Mouse (Mus musculus) heart, embryonic 14.5 days (tissue): ENCODE data around the gene Efr3b. TPM values are rescaled to one million over a fixed set of nuclear protein-coding genes. Genes with fewer than 3 reads are reported as not detected.

Source experiments
- ATAC-seq: fragments of 200-750 bp; cut with Nextera tagmentation; 2 replicates; pipeline ENCODE4 v1.8.0; 2017; ENCODE audit warnings: low read depth, moderate TSS enrichment; ENCODE audit not compliant: insufficient number of reproducible peaks, insufficient read depth, low FRiP score
- H3K27ac ChIP-seq, 2 experiments: fragments of 200-500 bp in 1 of 2; fragments of 300-500 bp in 1 of 2; sonication (generic) in 1 of 2; replicated peaks in 1 of 2; 2 replicates each; pipeline ENCODE4 v1.5.1; 2012 to 2014; ENCODE audit warnings: low read depth in 2 of 2, low read length in 2 of 2, control low read depth in 1 of 2, mild to moderate bottlenecking in 1 of 2, mixed read lengths in 1 of 2; ENCODE audit not compliant: control insufficient read depth in 1 of 2, insufficient read depth in 1 of 2
- H3K27me3 ChIP-seq: fragments of 300-500 bp; sonication (generic); 2 replicates; pipeline ENCODE4 v1.6.1; 2014; ENCODE audit warnings: mild to moderate bottlenecking, low read length, control low read depth; ENCODE audit not compliant: control insufficient read depth, insufficient read depth
- H3K36me3 ChIP-seq: fragments of 300-500 bp; sonication (generic); 2 replicates; pipeline ENCODE4 v1.6.1; 2014; ENCODE audit warnings: mild to moderate bottlenecking, control low read depth, low read length, mixed read lengths; ENCODE audit not compliant: control insufficient read depth, insufficient read depth
- H3K4me1 ChIP-seq, 2 experiments: fragments of 200-500 bp in 1 of 2; fragments of 300-500 bp in 1 of 2; sonication (generic) in 1 of 2; 2 replicates each; pipeline ENCODE4 v1.6.1; 2012 to 2014; ENCODE audit warnings: low read length in 2 of 2, control low read depth in 1 of 2, mixed read lengths in 1 of 2; ENCODE audit not compliant: control insufficient read depth in 2 of 2, insufficient read depth in 2 of 2
- H3K4me2 ChIP-seq: fragments of 300-500 bp; sonication (generic); 2 replicates; pipeline ENCODE4 v1.6.1; 2014; ENCODE audit warnings: mild to moderate bottlenecking, low read length
- H3K4me3 ChIP-seq, 2 experiments: fragments of 200-500 bp in 1 of 2; fragments of 300-500 bp in 1 of 2; sonication (generic) in 1 of 2; 2 replicates each; pipeline ENCODE4 v1.5.1; 2012 to 2014; ENCODE audit warnings: low read length in 2 of 2, mild to moderate bottlenecking in 2 of 2, control low read depth in 1 of 2, low read depth in 1 of 2, moderate library complexity in 1 of 2; ENCODE audit not compliant: control insufficient read depth in 1 of 2, insufficient read depth in 1 of 2
- H3K9ac ChIP-seq: fragments of 300-500 bp; sonication (generic); 2 replicates; pipeline ENCODE4 v1.6.1; 2014; ENCODE audit warnings: mild to moderate bottlenecking, low read length
- H3K9me3 ChIP-seq: fragments of 300-500 bp; sonication (generic); 2 replicates; pipeline ENCODE4 v1.6.1; 2016; ENCODE audit warnings: low read length, control low read depth; ENCODE audit not compliant: control insufficient read depth
- WGBS: fragments of 180-500 bp; shearing (Covaris S2); extraction: QIAGEN DNeasy Blood & Tissue Kit; methylation state at CpG from one replicate; pipeline ENCODE4 v1.1.7; 2014; 5-methylcytosine and 5-hydroxymethylcytosine counted together
- polyA plus RNA-seq: library from polyadenylated mRNA; unstranded; fragments of >200 nt; fragmentation: Nextera tagmentation; extraction: Ambion mirVana; gene quantifications from 2 replicates; pipeline ENCODE4 v1.2.1, GENCODE M21; 2014

Efr3b gene
- polyA plus RNA-seq, 1 experiment from 2014 or later = 4.4 TPM

GRCm38 (mm10) chr12:4015255-4015654 lies 23.5 kb downstream of the Efr3b start:
- H3K4me2 ChIP-seq = no peak overlapping the region
- H3K27me3 ChIP-seq = no peaks in the 10 kb centered on the region
- WGBS = 79% methylated on average over 7 of the region's 7 CpGs
- no peak overlapping the region for H3K9ac ChIP-seq
- H3K36me3 ChIP-seq = no peaks in the 10 kb centered on the region
- no peaks in the 10 kb centered on the region for H3K9me3 ChIP-seq
- no peak overlapping the region for H3K4me3 ChIP-seq
- ATAC-seq = no peak
- peaks cover 4 to 14% of the 10 kb centered on the region in 2 experiments; a peak in 3 of 4 replicates for H3K4me1 ChIP-seq
- H3K27ac ChIP-seq = no peak overlapping the region

DNA sequence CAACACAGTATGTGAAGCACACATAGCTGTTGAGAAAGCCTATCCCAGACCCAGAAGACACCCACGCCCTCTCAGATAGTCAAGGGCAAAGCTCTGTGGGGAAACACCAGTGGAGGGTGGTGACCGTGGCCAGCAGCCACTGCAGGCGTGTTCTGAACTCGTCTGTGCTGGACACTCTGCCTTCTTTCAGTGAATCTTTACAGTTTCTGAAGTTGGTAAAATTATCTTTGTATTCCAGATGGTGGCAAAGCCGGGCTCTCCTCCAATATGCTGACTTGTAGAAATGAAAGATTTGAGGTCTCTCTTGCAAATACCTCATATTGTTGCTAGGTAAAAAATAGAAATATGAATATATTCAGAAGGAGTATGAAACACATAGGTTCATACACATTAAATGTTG lies 27.0 kb downstream of the Efr3b start:
- no peak overlapping the region for H3K27ac ChIP-seq
- 83% methylated on average over 5 of the region's 5 CpGs for WGBS
- no peak overlapping the region for H3K4me3 ChIP-seq

DNA sequence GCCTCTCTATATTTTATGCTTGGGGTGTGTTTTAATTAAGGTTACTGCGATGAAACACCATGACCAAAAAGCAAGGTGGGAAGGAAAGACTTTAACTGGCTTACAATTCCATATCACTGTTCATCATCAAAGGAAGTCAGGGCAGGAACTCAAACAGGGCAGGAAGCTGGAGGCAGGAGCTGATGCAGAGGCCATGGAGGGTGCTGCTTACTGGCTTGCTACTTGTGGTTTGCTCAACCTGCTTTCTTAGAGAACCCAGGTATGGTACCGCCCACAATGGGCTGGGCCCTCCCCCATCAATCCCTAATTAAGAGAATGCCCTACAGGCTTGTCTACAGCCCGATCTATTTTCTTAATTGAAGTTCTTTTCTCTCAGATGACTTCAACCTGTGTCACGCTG lies 27.4 kb downstream of the Efr3b start:
- H3K4me1 ChIP-seq = peaks cover 22 to 40% of the 10 kb centered on the region in 2 experiments
- no peaks in the 10 kb centered on the region for H3K36me3 ChIP-seq
- no peak overlapping the region for H3K4me3 ChIP-seq
- 90% methylated on average over 4 of the region's 4 CpGs for WGBS
- H3K4me2 ChIP-seq = no peak overlapping the region
- H3K27ac ChIP-seq = no peak overlapping the region
- H3K27me3 ChIP-seq = no peaks in the 10 kb centered on the region
- H3K9ac ChIP-seq = no peak overlapping the region
- H3K9me3 ChIP-seq = no peaks in the 10 kb centered on the region
- no peak for ATAC-seq

More for the DNA sequence above, 27.0 kb downstream of the Efr3b start:
- peaks cover 18 to 38% of the 10 kb centered on the region in 2 experiments for H3K4me1 ChIP-seq
- no peak overlapping the region for H3K9ac ChIP-seq
- H3K27me3 ChIP-seq = no peaks in the 10 kb centered on the region
- H3K36me3 ChIP-seq = no peaks in the 10 kb centered on the region
- ATAC-seq = no peak
- H3K9me3 ChIP-seq = no peaks in the 10 kb centered on the region
- H3K4me2 ChIP-seq = no peak overlapping the region

DNA sequence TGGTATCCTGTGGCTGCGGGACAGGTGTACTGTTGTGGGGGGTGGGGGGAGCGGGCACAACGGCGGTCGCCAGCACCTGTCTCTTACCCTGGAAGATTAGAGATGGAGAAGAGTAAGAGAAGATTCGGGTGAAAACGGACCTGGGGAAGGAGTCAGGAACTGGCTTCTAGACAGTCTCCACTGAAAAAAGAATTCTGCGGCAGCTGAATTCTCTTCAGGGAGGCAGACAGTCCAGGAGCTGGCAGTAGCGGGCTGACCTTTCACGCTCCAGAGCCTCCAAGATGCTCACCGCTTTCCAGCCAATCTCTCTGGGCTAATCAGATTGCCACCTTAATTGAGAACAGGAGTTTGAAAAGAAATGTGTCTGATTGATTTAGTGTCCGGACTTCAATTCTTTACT lies 30.0 kb downstream of the Efr3b start:
- WGBS = 75% methylated on average over 12 of the region's 12 CpGs
- H3K4me1 ChIP-seq = peaks cover 24 to 39% of the 10 kb centered on the region in 2 experiments
- no peak for ATAC-seq
- H3K9me3 ChIP-seq = no peaks in the 10 kb centered on the region
- H3K36me3 ChIP-seq = no peaks in the 10 kb centered on the region
- no peak overlapping the region for H3K4me2 ChIP-seq
- no peaks in the 10 kb centered on the region for H3K27me3 ChIP-seq
- no peak overlapping the region for H3K4me3 ChIP-seq
- H3K27ac ChIP-seq = no peak overlapping the region
- no peak overlapping the region for H3K9ac ChIP-seq

DNA sequence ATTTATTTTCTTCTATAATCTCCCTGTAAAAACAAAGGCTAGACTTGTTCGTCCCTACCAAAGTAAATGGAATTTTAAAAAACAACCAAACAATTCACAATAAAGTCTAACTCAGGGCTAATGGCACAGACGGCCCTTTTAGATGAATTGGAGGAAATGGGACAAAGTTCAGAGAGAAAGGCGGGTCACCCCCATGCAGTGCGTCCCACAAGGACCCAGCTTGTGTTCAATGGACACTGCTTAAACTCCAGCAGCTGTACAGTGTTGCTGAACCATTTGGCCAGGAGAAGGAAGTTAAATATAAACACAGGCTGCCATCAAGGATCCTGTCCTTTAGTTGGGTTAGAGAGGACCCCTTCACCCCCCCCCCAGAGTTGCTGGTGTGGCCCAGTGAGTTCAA lies 30.9 kb downstream of the Efr3b start:
- peaks cover 24 to 39% of the 10 kb centered on the region in 2 experiments for H3K4me1 ChIP-seq
- H3K36me3 ChIP-seq = no peaks in the 10 kb centered on the region
- ATAC-seq = no peak
- H3K4me2 ChIP-seq = no peak overlapping the region
- WGBS = 67% methylated on average over 4 of the region's 4 CpGs
- no peak overlapping the region for H3K4me3 ChIP-seq
- no peak overlapping the region for H3K9ac ChIP-seq
- no peaks in the 10 kb centered on the region for H3K9me3 ChIP-seq
- H3K27me3 ChIP-seq = no peaks in the 10 kb centered on the region
- peak overlapping the region in 1 of 2 experiments; percentile 55; a peak in 1 of 4 replicates for H3K27ac ChIP-seq

- ATAC-seq = no peak
- Histone ChIP-seq H3K4me1 (peaks cover 24 to 39% of the 10 kb centered on the region in 2 experiments), H3K27me3 (no peaks in the 10 kb centered on the region), H3K4me2 (no peak overlapping the region), H3K9ac (no peak overlapping the region; the same call in 1 of the 2 replicates), H3K9me3 (no peaks in the 10 kb centered on the region), H3K4me3 (no peak overlapping the region), H3K36me3 (no peaks in the 10 kb centered on the region), H3K27ac (peak overlapping the region; percentile 39 to 55; a peak in 3 of 4 replicates)
- WGBS = 48% methylated on average over 4 of the region's 4 CpGs
Measured at GRCm38 (mm10) chr12:4007181-4007580, 31.5 kb downstream of the Efr3b start.

GRCm38 (mm10) chr12:4006079-4006478 lies 32.6 kb downstream of the Efr3b start:
- peaks cover 24 to 39% of the 10 kb centered on the region in 2 experiments for H3K4me1 ChIP-seq
- H3K27ac ChIP-seq = no peak overlapping the region
- no peak for ATAC-seq

GRCm38 (mm10) chr12:4004648-4005047 lies 34.1 kb downstream of the Efr3b start:
- no peak overlapping the region for H3K27ac ChIP-seq
- H3K27me3 ChIP-seq = no peaks in the 10 kb centered on the region
- no peak overlapping the region for H3K9ac ChIP-seq
- H3K4me3 ChIP-seq = no peak overlapping the region
- no peak for ATAC-seq
- no peaks in the 10 kb centered on the region for H3K9me3 ChIP-seq
- WGBS = 35% methylated on average over 6 of the region's 6 CpGs
- H3K4me1 ChIP-seq = peaks cover 23 to 29% of the 10 kb centered on the region in 2 experiments
- H3K36me3 ChIP-seq = 0 out of 2 replicates have a peak, but pooled peaks cover 3% of the 10 kb centered on the region
- H3K4me2 ChIP-seq = no peak overlapping the region

More at GRCm38 (mm10) chr12:4006079-4006478, 32.6 kb downstream of the Efr3b start:
- Histone ChIP-seq H3K36me3 (no peaks in the 10 kb centered on the region), H3K4me2 (no peak overlapping the region), H3K9ac (no peak overlapping the region), H3K4me3 (no peak overlapping the region), H3K9me3 (no peaks in the 10 kb centered on the region), H3K27me3 (no peaks in the 10 kb centered on the region)
- WGBS = 67% methylated on average over 7 of the region's 7 CpGs
